Mouse (Mus musculus) limb, embryonic 14.5 days (tissue): ENCODE results near the gene Tdpoz1. TPM values are rescaled to one million over a fixed set of nuclear protein-coding genes. Genes with fewer than 3 reads are reported as not detected.
"Not testable (repeated sequence)": the region's sequence is repeated elsewhere in the genome, so short reads cannot be mapped to it uniquely, and the experiment has no call there.

Experiments
- ATAC-seq: fragments of 200-750 bp; cut with Nextera tagmentation; 2 replicates; pipeline ENCODE4 v1.8.0; 2017; ENCODE audit warnings: low read depth, moderate number of reproducible peaks, moderate TSS enrichment; ENCODE audit not compliant: low FRiP score
- DNase-seq: peaks from one replicate; pipeline ENCODE4 v3.0.0-alpha.2; 2015; ENCODE audit warnings: low spot score
- H3K27ac ChIP-seq: fragments of 300-500 bp; sonication (generic); replicated peaks from 2 replicates; pipeline ENCODE4 v1.5.1; 2014; ENCODE audit warnings: low read depth, mild to moderate bottlenecking, low read length, moderate library complexity, mixed read lengths
- H3K27me3 ChIP-seq: fragments of 300-500 bp; sonication (generic); 2 replicates; pipeline ENCODE4 v1.6.1; 2014; ENCODE audit warnings: low read length, mixed read lengths; ENCODE audit not compliant: control insufficient read depth, insufficient read depth
- H3K36me3 ChIP-seq: fragments of 300-500 bp; sonication (generic); 2 replicates; pipeline ENCODE4 v1.6.1; 2014; ENCODE audit warnings: mild to moderate bottlenecking, low read length, moderate library complexity, mixed read lengths; ENCODE audit not compliant: control insufficient read depth, insufficient read depth
- H3K4me1 ChIP-seq: fragments of 300-500 bp; sonication (generic); 2 replicates; pipeline ENCODE4 v1.6.1; 2014; ENCODE audit warnings: antibody characterized with exemption, low read length, mixed read lengths; ENCODE audit not compliant: control insufficient read depth, insufficient read depth
- H3K4me2 ChIP-seq: fragments of 300-500 bp; sonication (generic); replicated peaks from 2 replicates; pipeline ENCODE4 v1.6.1; 2014; ENCODE audit warnings: low read depth, mild to moderate bottlenecking, low read length, moderate library complexity; ENCODE audit not compliant: severe bottlenecking
- H3K4me3 ChIP-seq: fragments of 300-500 bp; sonication (generic); replicated peaks from 2 replicates; pipeline ENCODE4 v1.5.1; 2014; ENCODE audit warnings: low read length
- H3K9ac ChIP-seq: fragments of 300-500 bp; sonication (generic); 2 replicates; pipeline ENCODE4 v1.6.1; 2014; ENCODE audit warnings: mild to moderate bottlenecking, low read depth, low read length, moderate library complexity; ENCODE audit not compliant: severe bottlenecking
- H3K9me3 ChIP-seq: fragments of 300-500 bp; sonication (generic); 2 replicates; pipeline ENCODE4 v1.6.1; 2016; ENCODE audit warnings: low read length; ENCODE audit not compliant: control insufficient read depth
- POLR2A ChIP-seq: fragments of 200-500 bp; IDR thresholded peaks from 2 replicates; pipeline ENCODE4 v1.8.0; 2012; ENCODE audit warnings: inconsistent platforms, mild to moderate bottlenecking, moderate library complexity, borderline replicate concordance; ENCODE audit not compliant: insufficient read depth, insufficient read length; ENCODE audit errors: extremely low read depth
- WGBS: fragments of 180-500 bp; shearing (Covaris S2); extraction: QIAGEN DNeasy Blood & Tissue Kit; methylation state at CpG from one replicate; pipeline ENCODE4 v1.1.7; 2014; 5-methylcytosine and 5-hydroxymethylcytosine counted together
- polyA plus RNA-seq, 2 experiments: library from polyadenylated mRNA; depleted of rRNA in 1 of 2; stranded (reverse) in 1 of 2; unstranded in 1 of 2; fragments of >200 nt; fragmentation: Nextera tagmentation in 1 of 2; extraction: Ambion mirVana in 1 of 2; gene quantifications; 2 replicates each; pipeline versions ENCODE4 v1.2.1 to v1.2.3; 2012 to 2014

Tdpoz1 gene
- not detected in 2 replicates for polyA plus RNA-seq (2012; rRNA removed)
- not detected in 2 replicates for polyA plus RNA-seq (2014; fragmentation: Nextera tagmentation; extraction: Ambion mirVana)

DNA sequence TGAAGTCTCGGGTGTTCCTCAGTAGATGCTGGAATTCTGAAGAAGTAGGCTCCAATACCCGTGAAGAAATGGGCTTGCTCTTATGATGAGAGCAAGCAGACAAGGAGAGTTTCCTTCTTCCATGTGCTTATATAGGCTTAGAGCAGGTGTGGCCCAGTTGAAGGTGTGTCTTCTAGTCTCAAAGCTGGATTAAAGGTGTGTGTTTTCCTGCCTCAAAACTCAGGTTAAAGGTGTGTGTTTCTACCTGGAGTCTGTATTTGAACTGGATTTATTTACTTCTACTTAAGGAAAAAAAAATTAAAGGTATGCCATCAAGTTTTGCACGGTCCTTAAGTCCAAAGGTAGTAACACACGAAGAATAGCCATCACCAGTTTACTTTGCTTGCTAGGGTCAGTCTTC lies at the start of gene Tdpoz1:
Tdpoz1 (minus strand) TSS at position 101 of the 400 bp plus-strand sequence.
- DNase-seq, ATAC-seq: not testable (repeated sequence)
- WGBS = 83% methylated on average over 2 of the region's 4 CpGs

DNA sequence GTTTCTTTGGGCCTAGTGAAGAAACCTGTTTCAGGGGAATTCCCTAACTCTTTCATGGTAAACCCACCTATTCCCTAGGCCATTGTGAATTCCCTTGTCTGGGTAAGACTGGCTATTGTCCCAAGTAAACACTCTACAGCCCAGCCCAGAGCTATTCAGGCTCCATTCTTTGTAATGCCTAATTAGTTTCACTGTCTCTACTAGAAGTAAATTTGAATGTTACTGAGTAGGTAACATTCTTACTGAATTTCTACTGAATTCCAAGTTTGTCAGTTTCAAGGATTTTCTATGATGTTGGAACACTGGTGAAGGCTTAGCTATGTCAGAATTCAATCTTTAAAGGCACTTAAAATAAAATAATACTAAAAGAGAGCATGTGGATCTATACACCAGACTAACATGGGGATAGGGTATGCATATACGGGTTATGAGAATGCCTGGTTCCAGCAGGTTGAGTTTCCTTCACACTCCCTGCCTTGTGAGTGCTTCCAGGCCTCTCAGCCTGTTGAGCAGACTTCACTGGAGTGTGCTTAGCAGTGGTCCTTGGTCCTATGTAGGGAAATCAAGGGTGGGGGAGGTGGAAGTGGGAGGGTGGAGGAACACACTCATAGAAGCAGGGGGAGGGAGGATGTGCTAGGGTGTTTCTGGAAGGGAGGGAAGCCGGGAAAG lies 33.0 kb upstream of the Tdpoz1 start:
- H3K27me3 ChIP-seq, ATAC-seq, DNase-seq, H3K9ac ChIP-seq, H3K27ac ChIP-seq, H3K9me3 ChIP-seq, H3K4me3 ChIP-seq, H3K36me3 ChIP-seq, H3K4me2 ChIP-seq, H3K4me1 ChIP-seq: not testable (repeated sequence)
- WGBS = 81% methylated on average over 2 of the region's 2 CpGs

More for the DNA sequence above, at the start of gene Tdpoz1:
- not testable (repeated sequence) for H3K4me1 ChIP-seq, H3K9me3 ChIP-seq, H3K4me3 ChIP-seq, H3K36me3 ChIP-seq, H3K27ac ChIP-seq, H3K9ac ChIP-seq, H3K4me2 ChIP-seq, H3K27me3 ChIP-seq

DNA sequence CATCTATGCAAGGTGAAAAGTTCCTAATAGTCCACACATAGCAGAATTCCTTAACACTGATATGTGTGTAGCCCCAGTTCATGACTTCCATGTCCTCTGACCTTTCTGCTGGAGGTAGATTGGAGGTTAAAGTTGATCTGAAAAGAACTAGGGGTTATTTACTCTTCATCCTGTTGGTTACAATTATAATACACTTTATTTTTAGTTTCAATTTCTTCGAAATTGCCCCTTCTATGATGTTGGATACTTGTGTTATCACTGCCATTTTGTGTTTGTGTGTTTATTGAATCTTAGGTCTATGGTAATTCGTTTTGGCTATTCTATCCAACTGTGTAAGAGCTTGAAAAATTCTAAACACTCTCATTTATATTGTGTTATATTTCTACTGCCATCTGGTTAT lies 16.9 kb upstream of the Tdpoz1 start, which contains the start of gene Gm37596:
Gm37596 (minus strand) TSS at position 101 of the 400 bp plus-strand sequence.
- not testable (repeated sequence) for DNase-seq, H3K36me3 ChIP-seq
- WGBS = 67% methylated on average over 1 of the region's 2 CpGs

DNA sequence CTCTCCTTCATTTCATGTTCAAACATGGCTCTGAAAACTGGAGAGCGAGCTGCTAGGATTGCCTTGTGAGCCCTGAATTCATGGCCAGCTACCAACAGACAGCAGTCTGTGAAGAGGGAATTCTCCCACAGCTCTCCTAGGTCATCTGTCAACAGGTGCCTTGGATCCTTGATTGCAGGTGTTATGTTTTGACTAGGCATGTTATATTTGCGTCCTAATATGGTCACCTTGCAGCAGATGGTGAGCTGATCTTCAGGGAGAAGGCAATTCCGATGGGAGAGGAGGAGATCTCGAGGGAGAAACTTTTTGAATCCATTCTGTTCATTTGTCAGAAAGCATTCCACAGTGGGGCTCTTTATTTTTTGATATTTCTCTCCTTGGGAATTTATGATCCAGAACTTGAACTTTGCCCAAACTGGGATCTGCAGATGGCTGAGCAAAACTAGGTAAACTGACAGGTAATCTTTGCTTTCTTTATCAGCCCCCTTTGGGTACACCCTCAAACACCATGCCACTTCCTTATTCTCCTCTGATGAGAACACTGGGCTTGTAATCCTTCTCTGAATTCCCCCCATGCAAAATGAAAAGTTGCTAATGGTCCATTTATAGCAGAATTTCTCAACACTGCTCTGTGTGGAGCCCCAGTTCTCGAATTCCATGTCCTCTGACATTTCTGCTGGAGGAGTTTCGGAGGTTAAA lies 5.2 kb downstream of the Tdpoz1 start:
- not testable (repeated sequence) for H3K36me3 ChIP-seq, H3K4me2 ChIP-seq, DNase-seq, H3K27ac ChIP-seq, H3K9ac ChIP-seq, H3K9me3 ChIP-seq, H3K4me1 ChIP-seq, H3K4me3 ChIP-seq, H3K27me3 ChIP-seq, ATAC-seq
- WGBS = 76% methylated on average over 5 of the region's 6 CpGs

More for the DNA sequence above, 16.9 kb upstream of the Tdpoz1 start, which contains the start of gene Gm37596:
- ATAC-seq, H3K27me3 ChIP-seq, H3K27ac ChIP-seq, H3K4me3 ChIP-seq, H3K4me1 ChIP-seq, H3K9ac ChIP-seq, H3K9me3 ChIP-seq, H3K4me2 ChIP-seq: not testable (repeated sequence)

GRCm38 (mm10) chr3:93654260-93654659 lies 21.9 kb downstream of the Tdpoz1 start:
- H3K4me3 ChIP-seq = no peak overlapping the region
- no peak for DNase-seq
- H3K27ac ChIP-seq = no peak overlapping the region
- WGBS = 82% methylated on average over 1 of the region's 1 CpGs
- H3K27me3 ChIP-seq = no peaks in the 10 kb centered on the region
- no peak overlapping the region for H3K9ac ChIP-seq
- H3K9me3 ChIP-seq = no peaks in the 10 kb centered on the region
- no peaks in the 10 kb centered on the region for H3K36me3 ChIP-seq
- no peak for TF ChIP-seq POLR2A
- no peak overlapping the region for H3K4me2 ChIP-seq
- no peak for ATAC-seq
- H3K4me1 ChIP-seq = no peaks in the 10 kb centered on the region
